Mouse (Mus musculus) monocyte, adult 5-6 weeks (primary cell): ENCODE results near the gene Scap. TPM values are rescaled to one million over a fixed set of nuclear protein-coding genes. Genes with fewer than 3 reads are reported as not detected.

Experiments used
- ATAC-seq: fragments of 153-309, 156-312 bp; replicated peaks from 2 replicates; pipeline ENCODE4 v1.8.0; 2017; ENCODE audit warnings: mild to moderate bottlenecking; ENCODE audit not compliant: low TSS enrichment, insufficient number of reproducible peaks, severe bottlenecking, poor library complexity, low FRiP score
- total RNA-seq: library from RNA; stranded (forward); fragments of 200-1000, 200-491, 200-594 nt; gene quantifications from 3 replicates; pipeline ENCODE4 v1.2.3, GENCODE M21; 2017

The Scap gene
- total RNA-seq, 1 experiment from 2014 or later = 12.4 TPM

DNA sequence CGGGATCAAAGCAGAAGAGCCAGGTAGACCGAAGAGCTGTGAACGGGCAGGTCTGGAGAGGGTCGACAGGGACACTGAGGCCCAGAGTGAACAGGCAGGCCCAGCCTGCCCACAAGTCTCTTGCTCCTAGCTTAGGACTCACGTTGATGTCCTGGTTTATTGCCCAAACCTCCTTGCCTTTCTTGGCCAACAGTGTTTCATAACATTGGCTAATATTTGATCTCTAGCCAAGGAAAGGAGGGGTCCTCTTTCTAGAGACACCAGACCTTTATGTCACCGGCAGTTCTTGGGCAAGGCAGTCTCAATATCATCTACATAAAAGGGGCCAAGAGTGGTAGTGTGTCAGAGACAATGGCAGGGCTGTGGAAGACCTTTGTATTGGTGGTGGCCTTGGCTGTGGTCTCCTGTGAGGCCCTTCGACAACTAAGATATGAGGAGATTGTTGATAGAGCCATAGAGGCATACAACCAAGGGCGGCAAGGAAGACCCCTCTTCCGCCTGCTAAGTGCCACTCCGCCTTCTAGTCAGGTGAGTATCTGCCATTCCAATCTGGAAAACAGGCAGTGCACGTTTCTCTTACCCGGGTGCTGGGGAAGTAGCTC, 86.5 kb downstream of the Scap start, which contains the start of gene Ngp:
TSS of gene Ngp (plus strand) at position 237 of the 602 bp plus-strand sequence.
- ATAC-seq = no peak

DNA sequence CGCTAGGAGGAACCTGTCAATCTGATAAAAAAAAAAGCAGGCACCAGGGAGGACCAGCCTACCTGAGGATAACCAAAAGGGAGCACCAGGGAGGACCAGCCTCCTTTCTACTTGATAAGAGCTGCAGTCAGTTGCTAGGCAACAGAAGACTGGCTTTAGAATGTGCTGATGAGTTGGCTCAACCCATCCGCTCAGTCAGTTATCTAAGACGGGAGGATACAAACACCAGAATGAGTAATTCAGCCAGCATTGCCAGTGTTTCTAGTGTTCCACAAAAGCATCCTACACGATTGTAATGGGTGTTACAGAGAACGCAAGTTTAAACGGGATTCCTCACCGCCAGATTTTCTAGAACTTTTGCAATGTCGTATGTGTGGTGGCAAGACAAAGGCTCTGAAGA, 98.2 kb downstream of the Scap start:
- ATAC-seq = no peak

DNA sequence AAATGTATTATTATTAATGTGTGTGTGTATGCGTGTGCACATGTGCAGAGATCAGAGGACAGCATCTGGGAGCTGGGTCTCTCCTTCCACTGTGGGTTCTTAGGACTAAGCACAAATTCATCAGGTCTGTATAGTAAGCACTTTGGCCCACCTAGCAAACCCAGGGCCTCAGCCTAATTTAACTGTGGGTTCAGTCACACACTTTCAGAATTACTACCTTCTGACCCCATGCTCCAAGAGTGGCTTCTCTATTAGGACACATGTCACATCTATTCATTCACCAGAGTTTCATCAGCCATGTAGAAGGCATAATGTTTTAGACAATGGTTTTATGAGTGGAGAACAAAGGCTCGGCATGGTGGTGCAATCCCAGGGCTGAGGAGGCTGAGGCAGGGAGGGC, 100.0 kb downstream of the Scap start:
- no peak for ATAC-seq

Other genes with a start within 250 kb of the Scap start
- 19.7 to 37.0 TPM (median 20.6 TPM) in 3 replicates for gene Smarcc1, start 215.6 kb upstream of the Scap start, total RNA-seq
- 26.4 to 57.7 TPM (median 47.4 TPM) in 3 replicates for gene Dhx30, start 215.5 kb upstream of the Scap start, total RNA-seq
- 1.2 to 1.5 TPM in 2 of 3 replicates, not detected in the other for gene Cspg5, start 89.5 kb upstream of the Scap start, total RNA-seq
- gene Elp6, start 28.1 kb upstream of the Scap start, total RNA-seq = 1.7 to 7.1 TPM (median 6.1 TPM) in 3 replicates
- 5.8 to 10.3 TPM (median 7.0 TPM) in 3 replicates for gene Ptpn23, start 74.9 kb downstream of the Scap start, total RNA-seq
- gene Ngp, start 86.5 kb downstream of the Scap start, total RNA-seq = 1.2 TPM in 1 of 3 replicates, not detected in the others
- gene Klhl18, start 143.4 kb downstream of the Scap start, total RNA-seq = 18.9 to 29.8 TPM (median 24.5 TPM) in 3 replicates
- gene Kif9, start 143.7 kb downstream of the Scap start, total RNA-seq = 1.8 to 5.4 TPM (median 4.0 TPM) in 3 replicates
- gene Setd2, start 199.3 kb downstream of the Scap start, total RNA-seq = 253 to 368 TPM (median 266 TPM) in 3 replicates